Mouse (Mus musculus) thymus, adult 2 months (tissue): ENCODE measurements around the gene Trabd2b. TPM values are rescaled to one million over a fixed set of nuclear protein-coding genes. Genes with fewer than 3 reads are reported as not detected.

Source experiments
- DNase-seq: peaks from one replicate; pipeline ENCODE4 v3.0.0; 2021
- H3K27ac ChIP-seq: fragments of 200-500 bp; 2 replicates; pipeline ENCODE4 v1.5.1; 2012; ENCODE audit warnings: low read length, control low read depth; ENCODE audit not compliant: control insufficient read depth, insufficient read depth
- H3K27me3 ChIP-seq: fragments of 200-500 bp; 2 replicates; pipeline ENCODE4 v1.6.1; 2012; ENCODE audit warnings: mild to moderate bottlenecking, low read length, moderate library complexity, mixed read lengths; ENCODE audit not compliant: control insufficient read depth, insufficient read depth
- H3K36me3 ChIP-seq: fragments of 200-500 bp; 2 replicates; pipeline ENCODE4 v1.6.1; 2012; ENCODE audit warnings: mild to moderate bottlenecking, low read length, moderate library complexity; ENCODE audit not compliant: control insufficient read depth, insufficient read depth
- H3K4me1 ChIP-seq: fragments of 200-500 bp; replicated peaks from 2 replicates; pipeline ENCODE4 v1.6.1; 2012; ENCODE audit warnings: low read length; ENCODE audit not compliant: control insufficient read depth, insufficient read depth
- H3K4me3 ChIP-seq: fragments of 200-500 bp; 2 replicates; pipeline ENCODE4 v1.5.1; 2012; ENCODE audit warnings: mild to moderate bottlenecking, low read length, control low read depth, moderate library complexity; ENCODE audit not compliant: control insufficient read depth, insufficient read depth
- CTCF ChIP-seq: fragments of 200-500 bp; IDR thresholded peaks from 2 replicates; pipeline ENCODE4 v1.5.1; 2012; ENCODE audit warnings: mild to moderate bottlenecking, control low read depth, low read length, moderate library complexity, borderline replicate concordance; ENCODE audit not compliant: control insufficient read depth, poor library complexity, insufficient read depth; ENCODE audit errors: extremely low read depth
- POLR2A ChIP-seq: fragments of 200-500 bp; IDR thresholded peaks from 2 replicates; pipeline ENCODE4 v1.6.1; 2012; ENCODE audit warnings: mild to moderate bottlenecking, low read length, control low read depth, moderate library complexity; ENCODE audit not compliant: control insufficient read depth, poor library complexity, insufficient read depth; ENCODE audit errors: extremely low read depth
- WGBS: fragments of 180-500 bp; shearing (Covaris S2); methylation state at CpG from one replicate; pipeline ENCODE4 v1.1.7; 2018; 5-methylcytosine and 5-hydroxymethylcytosine counted together
- polyA plus RNA-seq: library from polyadenylated mRNA; depleted of rRNA; stranded (reverse); fragments of >200 nt; gene quantifications from 2 replicates; pipeline ENCODE4 v1.2.3, GENCODE M21; 2012

The Trabd2b gene
- polyA plus RNA-seq, 1 experiment = 1.5 TPM

- WGBS = 16% methylated on average over 8 of the region's 8 CpGs
- peak; percentile 28 for DNase-seq
- Histone ChIP-seq H3K36me3 (no peaks in the 10 kb centered on the region), H3K4me3 (no peak overlapping the region), H3K4me1 (peaks cover 39% of the 10 kb centered on the region), H3K27ac (peak overlapping the region; percentile 52; the same call in 1 of the 2 replicates), H3K27me3 (no peaks in the 10 kb centered on the region)
- no peak for TF ChIP-seq CTCF
- no peak for TF ChIP-seq POLR2A
Measured at GRCm38 (mm10) chr4:114601201-114602009, 194.9 kb downstream of the Trabd2b start.

DNA sequence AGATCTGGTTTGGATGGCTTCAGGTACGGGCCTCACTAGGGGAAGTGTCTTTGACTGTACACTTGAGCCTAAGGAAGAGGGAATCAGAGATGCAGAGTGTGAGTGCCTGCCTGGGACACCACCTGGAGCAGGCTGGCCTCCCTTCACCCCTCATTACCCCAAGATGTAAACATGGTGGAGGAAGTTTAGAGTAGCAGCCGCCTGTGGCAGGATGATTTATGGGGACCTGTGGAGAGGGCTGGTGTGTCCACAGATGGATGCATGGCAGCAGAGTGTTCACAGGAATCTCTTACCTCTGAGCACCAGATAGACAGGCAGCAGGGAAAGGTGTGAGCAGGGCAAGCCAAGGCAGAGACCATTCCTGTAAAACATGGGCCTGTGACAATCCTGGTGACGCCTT lies 199.1 kb downstream of the Trabd2b start:
- TF ChIP-seq POLR2A = no peak
- TF ChIP-seq CTCF = no peak
- H3K4me3 ChIP-seq = no peak overlapping the region
- H3K36me3 ChIP-seq = no peaks in the 10 kb centered on the region
- peaks cover 29% of the 10 kb centered on the region for H3K4me1 ChIP-seq
- no peak overlapping the region for H3K27ac ChIP-seq
- no peak for DNase-seq
- no peaks in the 10 kb centered on the region for H3K27me3 ChIP-seq
- WGBS = 88% methylated on average over 3 of the region's 3 CpGs

- DNase-seq = no peak
- no peaks in the 10 kb centered on the region for H3K27me3 ChIP-seq
- H3K4me1 ChIP-seq = peaks cover 9% of the 10 kb centered on the region; the same call in 1 of the 2 replicates
- TF ChIP-seq POLR2A (no peak), CTCF (no peak)
- H3K36me3 ChIP-seq = no peaks in the 10 kb centered on the region
- H3K4me3 ChIP-seq = no peak overlapping the region
- 99% methylated on average over 2 of the region's 2 CpGs for WGBS
- H3K27ac ChIP-seq = no peak overlapping the region
Measured at GRCm38 (mm10) chr4:114607873-114608272, 201.3 kb downstream of the Trabd2b start.

DNA sequence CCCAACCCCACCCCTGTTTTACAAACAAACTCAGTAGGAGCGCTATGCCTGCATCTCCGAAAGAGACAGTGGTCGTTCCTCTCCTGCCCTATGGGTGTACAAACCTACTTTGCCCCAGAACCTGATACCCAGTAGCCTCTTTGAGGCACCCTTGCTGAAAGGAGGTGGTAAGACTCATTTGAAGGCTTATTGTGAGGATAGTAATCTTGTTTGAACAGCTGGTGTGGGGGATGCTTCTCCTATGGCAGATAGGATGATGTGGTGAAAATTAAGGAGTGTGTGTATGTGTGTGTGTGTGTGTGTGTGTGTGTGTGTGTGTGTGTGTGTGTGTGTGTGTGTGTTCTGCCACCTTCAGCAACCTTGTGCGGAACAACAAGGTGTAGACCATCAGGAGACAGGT lies 202.8 kb downstream of the Trabd2b start:
- no peak overlapping the region for H3K4me3 ChIP-seq
- peaks cover 5% of the 10 kb centered on the region; the same call in 1 of the 2 replicates for H3K4me1 ChIP-seq
- H3K27ac ChIP-seq = no peak overlapping the region
- DNase-seq = no peak
- no peak for TF ChIP-seq POLR2A
- no peak for TF ChIP-seq CTCF
- H3K36me3 ChIP-seq = no peaks in the 10 kb centered on the region
- 92% methylated on average over 4 of the region's 4 CpGs for WGBS
- H3K27me3 ChIP-seq = no peaks in the 10 kb centered on the region

DNA sequence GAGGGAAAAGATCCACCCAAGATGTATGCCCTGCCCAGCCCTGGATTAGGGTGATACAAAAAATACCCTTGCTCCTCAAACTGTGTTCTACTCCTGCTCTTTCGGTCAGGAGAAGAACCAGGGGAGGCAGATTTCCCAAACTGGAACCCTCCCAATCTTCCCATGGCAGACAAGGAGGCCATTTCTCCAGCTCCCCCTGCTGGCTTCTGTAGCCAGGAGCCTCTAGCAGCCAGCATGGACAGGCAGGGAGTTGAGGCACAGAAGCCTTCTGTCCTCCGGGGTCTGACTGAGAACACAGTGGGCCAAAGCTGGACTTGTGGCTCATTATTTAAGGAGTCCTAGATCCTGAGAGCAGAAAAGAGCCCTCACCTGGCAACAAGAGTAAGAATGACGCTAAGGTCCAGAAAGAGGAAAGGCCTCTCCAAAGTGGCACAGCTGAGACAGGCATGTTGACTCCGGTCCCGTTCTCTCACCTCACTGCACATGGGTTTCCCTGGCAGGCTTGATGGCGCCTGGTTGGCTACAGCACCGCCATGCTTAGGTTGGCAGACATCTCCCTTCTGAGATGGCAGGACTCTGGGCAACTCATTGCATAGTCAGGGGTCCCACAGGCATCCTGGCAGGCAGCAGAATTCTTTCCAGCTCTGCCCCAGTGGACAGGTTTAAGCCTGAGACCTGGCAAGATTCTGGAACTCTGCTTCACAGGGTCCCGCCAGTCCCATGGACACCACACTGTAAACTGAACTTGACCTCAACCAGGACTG lies 204.8 kb downstream of the Trabd2b start:
- H3K4me1 ChIP-seq = peaks cover 5% of the 10 kb centered on the region; the same call in 1 of the 2 replicates
- H3K27me3 ChIP-seq = no peaks in the 10 kb centered on the region
- no peak overlapping the region for H3K27ac ChIP-seq
- H3K4me3 ChIP-seq = no peak overlapping the region
- H3K36me3 ChIP-seq = no peaks in the 10 kb centered on the region
- no peak for TF ChIP-seq POLR2A
- TF ChIP-seq CTCF = no peak
- 90% methylated on average over 8 of the region's 8 CpGs for WGBS
- no peak for DNase-seq

GRCm38 (mm10) chr4:114612032-114612431 lies 205.5 kb downstream of the Trabd2b start:
- Histone ChIP-seq H3K4me3 (no peak overlapping the region), H3K36me3 (no peaks in the 10 kb centered on the region), H3K4me1 (peaks cover 5% of the 10 kb centered on the region; the same call in 1 of the 2 replicates), H3K27ac (no peak overlapping the region), H3K27me3 (no peaks in the 10 kb centered on the region)
- WGBS = 90% methylated on average over 5 of the region's 5 CpGs
- no peak for DNase-seq
- TF ChIP-seq POLR2A (no peak), CTCF (no peak)
